Mouse (Mus musculus): ENCODE results near the gene Pxdc1.

GRCm38 (mm10) chr13:34691049-34691448 lies 37.8 kb upstream of the Pxdc1 start:
- no peak for TF ChIP-seq CTCF (IDR thresholded peaks at IDR 0.05; ENCODE audit: extremely low read depth, insufficient read depth, low read length)
- TF ChIP-seq POLR2A (IDR thresholded peaks at IDR 0.05; ENCODE audit: extremely low read depth, insufficient read depth, low read length), result no peak
